Mouse (Mus musculus): ENCODE data around the gene Rpl18a. TPM values are rescaled to one million over a fixed set of nuclear protein-coding genes. Genes with fewer than 3 reads are reported as not detected.
"Not testable (repeated sequence)": the region's sequence is repeated elsewhere in the genome, so short reads cannot be mapped to it uniquely, and the experiment has no call there.

The Rpl18a gene
- polyA plus RNA-seq, 1 experiment, result 2,473 TPM

GRCm38 (mm10) chr8:70900872-70901387 is 3.7 kb upstream of the Rpl18a start:
- Histone ChIP-seq H3K36me3 (ENCODE audit: control insufficient read depth, insufficient read depth, low read length, poor library complexity, severe bottlenecking) (peaks cover 9% of the 10 kb centered on the region), H3K27ac (ENCODE audit: insufficient read depth, low read length) (no peak overlapping the region), H3K4me3 (ENCODE audit: low read depth, low read length) (no peak overlapping the region), H3K9ac (ENCODE audit: low read depth, poor library complexity, severe bottlenecking) (no peak overlapping the region), H3K4me1 (ENCODE audit: control insufficient read depth, insufficient read depth, low read length) (peaks cover 4% of the 10 kb centered on the region), H3K9me3 (replicated peaks; ENCODE audit: control insufficient read depth, insufficient read depth, low read length, poor library complexity, severe bottlenecking) (no peaks in the 10 kb centered on the region), H3K27me3 (ENCODE audit: control insufficient read depth, insufficient read depth, low read length, poor library complexity, severe bottlenecking) (no peaks in the 10 kb centered on the region)
- TF ChIP-seq EP300 (IDR thresholded peaks at IDR 0.05; ENCODE audit: insufficient read depth, low read depth, low read length), result no peak
- TF ChIP-seq CTCF (IDR thresholded peaks at IDR 0.05; ENCODE audit: low read depth, low read length), result no peak
- no peak for TF ChIP-seq POLR2A (IDR thresholded peaks at IDR 0.05; ENCODE audit: insufficient read depth, low read length)

GRCm38 (mm10) chr8:70899226-70899625 is 2.0 kb upstream of the Rpl18a start:
- no peak overlapping the region; the same call in 1 of the 2 replicates for H3K9ac ChIP-seq (ENCODE audit: low read depth, poor library complexity, severe bottlenecking)
- TF ChIP-seq CTCF (IDR thresholded peaks at IDR 0.05; ENCODE audit: low read depth, low read length), result no peak
- TF ChIP-seq EP300 (IDR thresholded peaks at IDR 0.05; ENCODE audit: insufficient read depth, low read depth, low read length), result no peak
- TF ChIP-seq POLR2A (IDR thresholded peaks at IDR 0.05; ENCODE audit: insufficient read depth, low read length), result no peak

GRCm38 (mm10) chr8:70898661-70899198 is 1.5 kb upstream of the Rpl18a start:
- Histone ChIP-seq H3K4me3 (ENCODE audit: low read depth, low read length) (peak overlapping the region; percentile 83; the same call in 1 of the 2 replicates), H3K27ac (ENCODE audit: insufficient read depth, low read length) (no peak overlapping the region), H3K9me3 (replicated peaks; ENCODE audit: control insufficient read depth, insufficient read depth, low read length, poor library complexity, severe bottlenecking) (no peaks in the 10 kb centered on the region), H3K27me3 (ENCODE audit: control insufficient read depth, insufficient read depth, low read length, poor library complexity, severe bottlenecking) (no peaks in the 10 kb centered on the region), H3K4me1 (ENCODE audit: control insufficient read depth, insufficient read depth, low read length) (peaks cover 4% of the 10 kb centered on the region), H3K9ac (ENCODE audit: low read depth, poor library complexity, severe bottlenecking) (peak overlapping the region; percentile 87), H3K36me3 (ENCODE audit: control insufficient read depth, insufficient read depth, low read length, poor library complexity, severe bottlenecking) (peaks cover 31% of the 10 kb centered on the region)
- no peak for TF ChIP-seq EP300 (IDR thresholded peaks at IDR 0.05; ENCODE audit: insufficient read depth, low read depth, low read length)
- TF ChIP-seq CTCF (IDR thresholded peaks at IDR 0.05; ENCODE audit: low read depth, low read length), result no peak
- TF ChIP-seq POLR2A (IDR thresholded peaks at IDR 0.05; ENCODE audit: insufficient read depth, low read length), result no peak

More at GRCm38 (mm10) chr8:70899226-70899625, 2.0 kb upstream of the Rpl18a start:
- Histone ChIP-seq H3K27me3 (ENCODE audit: control insufficient read depth, insufficient read depth, low read length, poor library complexity, severe bottlenecking) (no peaks in the 10 kb centered on the region), H3K27ac (ENCODE audit: insufficient read depth, low read length) (no peak overlapping the region), H3K4me3 (ENCODE audit: low read depth, low read length) (no peak overlapping the region), H3K36me3 (ENCODE audit: control insufficient read depth, insufficient read depth, low read length, poor library complexity, severe bottlenecking) (peaks cover 26% of the 10 kb centered on the region), H3K4me1 (ENCODE audit: control insufficient read depth, insufficient read depth, low read length) (peaks cover 4% of the 10 kb centered on the region), H3K9me3 (replicated peaks; ENCODE audit: control insufficient read depth, insufficient read depth, low read length, poor library complexity, severe bottlenecking) (no peaks in the 10 kb centered on the region)

DNA sequence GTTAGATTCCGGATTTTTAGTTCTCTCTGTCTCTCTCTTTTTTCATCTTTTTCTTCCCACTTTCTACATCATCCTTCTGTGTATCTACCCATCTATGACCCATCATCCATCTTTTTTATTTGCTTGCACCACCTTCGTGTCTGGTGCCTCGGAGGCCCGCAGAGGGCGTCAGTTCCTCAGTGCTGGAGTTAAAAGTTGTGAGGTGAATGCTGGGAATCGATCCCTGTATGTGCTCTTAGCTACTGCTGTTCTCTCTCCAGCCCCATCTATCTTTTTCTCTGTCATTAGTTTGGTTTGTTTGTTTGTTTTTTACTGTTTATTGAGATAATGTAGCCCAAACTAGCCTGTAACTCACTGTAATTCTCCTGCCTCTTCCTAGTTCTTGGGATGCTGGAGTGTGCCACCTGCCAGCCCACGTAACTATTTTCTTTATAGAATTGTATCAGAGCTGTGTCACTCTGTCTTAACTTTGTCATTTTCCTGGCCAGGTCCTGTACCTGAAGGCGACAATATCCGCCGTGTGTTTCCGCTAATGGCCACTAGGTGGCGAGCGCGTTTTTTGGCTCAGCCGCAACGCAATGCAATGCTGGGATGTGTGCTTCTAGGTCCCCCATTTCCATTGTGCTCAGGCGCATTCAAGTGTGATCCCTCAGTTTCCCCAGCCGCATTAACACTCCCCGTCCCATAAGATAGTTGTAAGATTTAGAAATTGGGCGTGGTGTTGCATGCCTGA is 635 bp upstream of the Rpl18a start:
- TF ChIP-seq CTCF (IDR thresholded peaks at IDR 0.05; ENCODE audit: low read depth, low read length) (peak; percentile 98), EP300 (IDR thresholded peaks at IDR 0.05; ENCODE audit: insufficient read depth, low read depth, low read length) (no peak)
- Histone ChIP-seq H3K27ac (ENCODE audit: insufficient read depth, low read length) (peak overlapping the region; percentile 75), H3K9ac (ENCODE audit: low read depth, poor library complexity, severe bottlenecking) (peak overlapping the region; percentile 87), H3K36me3 (ENCODE audit: control insufficient read depth, insufficient read depth, low read length, poor library complexity, severe bottlenecking) (peaks cover 31% of the 10 kb centered on the region), H3K27me3 (ENCODE audit: control insufficient read depth, insufficient read depth, low read length, poor library complexity, severe bottlenecking) (no peaks in the 10 kb centered on the region), H3K9me3 (replicated peaks; ENCODE audit: control insufficient read depth, insufficient read depth, low read length, poor library complexity, severe bottlenecking) (no peaks in the 10 kb centered on the region), H3K4me3 (ENCODE audit: low read depth, low read length) (peak overlapping the region; percentile 83), H3K4me1 (ENCODE audit: control insufficient read depth, insufficient read depth, low read length) (no peaks in the 10 kb centered on the region)

DNA sequence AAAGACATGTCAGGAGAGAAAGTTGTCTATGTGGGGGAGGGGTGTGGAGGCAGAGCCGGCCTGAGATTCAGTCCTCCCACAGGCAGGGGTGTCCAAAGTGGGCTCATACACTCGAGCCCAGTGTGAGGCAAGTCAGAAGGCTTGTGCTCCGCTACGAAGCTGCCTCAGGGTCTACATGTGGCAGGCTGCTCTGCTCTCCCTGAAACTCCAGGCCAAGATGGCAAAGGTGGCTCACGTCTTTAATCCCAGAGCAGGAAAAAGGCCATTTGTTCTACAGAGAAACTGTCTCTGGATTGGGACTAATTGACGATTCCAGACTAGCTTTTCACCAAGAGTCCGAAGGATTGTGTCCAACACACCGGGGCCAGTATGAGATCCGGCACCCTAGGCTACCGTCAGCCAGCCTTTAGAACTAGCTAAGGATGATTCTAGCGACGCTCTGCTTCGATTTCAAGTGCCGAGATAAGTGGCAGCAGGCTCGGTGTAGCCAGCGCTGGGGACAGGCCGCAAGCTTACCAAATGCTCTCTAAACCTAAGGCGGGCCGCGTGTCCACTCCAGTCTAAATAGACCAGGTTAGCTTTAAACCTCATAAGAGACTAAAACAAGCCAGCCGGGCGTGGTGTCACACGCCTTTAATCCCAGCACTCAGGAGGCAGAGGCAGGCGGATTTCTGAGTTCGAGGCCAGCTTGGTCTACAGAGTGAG is 744 bp downstream of the Rpl18a start:
- Histone ChIP-seq H3K4me1 (ENCODE audit: control insufficient read depth, insufficient read depth, low read length) (no peaks in the 10 kb centered on the region), H3K4me3 (ENCODE audit: low read depth, low read length) (peak overlapping the region; percentile 96), H3K27ac (ENCODE audit: insufficient read depth, low read length) (peak overlapping the region; percentile 47), H3K9ac (ENCODE audit: low read depth, poor library complexity, severe bottlenecking) (peak overlapping the region; percentile 93), H3K9me3 (replicated peaks; ENCODE audit: control insufficient read depth, insufficient read depth, low read length, poor library complexity, severe bottlenecking) (no peaks in the 10 kb centered on the region), H3K36me3 (ENCODE audit: control insufficient read depth, insufficient read depth, low read length, poor library complexity, severe bottlenecking) (peaks cover 31% of the 10 kb centered on the region), H3K27me3 (ENCODE audit: control insufficient read depth, insufficient read depth, low read length, poor library complexity, severe bottlenecking) (peaks cover 3% of the 10 kb centered on the region; the same call in 1 of the 2 replicates)
- no peak for TF ChIP-seq CTCF (IDR thresholded peaks at IDR 0.05; ENCODE audit: low read depth, low read length)
- no peak for TF ChIP-seq POLR2A (IDR thresholded peaks at IDR 0.05; ENCODE audit: insufficient read depth, low read length)
- no peak for TF ChIP-seq EP300 (IDR thresholded peaks at IDR 0.05; ENCODE audit: insufficient read depth, low read depth, low read length)

DNA sequence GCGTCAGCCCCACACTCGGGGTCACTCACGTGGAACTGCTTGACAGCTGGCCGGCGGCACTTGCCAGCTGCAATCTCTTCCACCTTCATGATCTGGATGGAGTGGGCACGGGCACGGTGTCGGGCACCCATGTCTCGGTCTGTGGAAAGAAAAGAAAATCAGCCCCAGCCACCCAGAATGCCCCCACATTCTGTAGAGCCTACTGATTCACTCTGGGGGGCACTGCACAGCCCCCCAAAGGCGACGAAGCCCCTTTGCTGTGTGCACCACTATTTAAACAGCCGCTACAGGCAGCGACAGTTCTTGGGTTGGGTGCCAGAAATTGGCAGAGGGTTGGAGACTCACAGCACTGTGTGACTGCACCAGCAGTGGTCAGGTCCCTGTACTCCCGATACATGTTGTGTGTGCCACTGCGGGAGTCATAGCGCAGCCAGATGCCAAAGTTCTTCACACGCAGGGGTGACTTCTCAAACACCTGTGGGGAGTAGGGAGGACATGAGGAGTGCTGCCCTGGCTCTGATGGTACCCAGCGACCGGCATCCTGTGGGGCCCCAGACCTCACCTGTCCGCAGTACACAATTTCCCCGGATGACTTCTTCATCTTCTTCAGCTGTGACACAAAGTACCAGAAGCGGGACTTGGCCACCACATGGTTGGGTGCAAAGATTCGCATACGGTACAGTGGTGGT is 1.5 kb downstream of the Rpl18a start:
- peak overlapping the region; percentile 93 for H3K9ac ChIP-seq (ENCODE audit: low read depth, poor library complexity, severe bottlenecking)

More for the DNA sequence above, 1.5 kb downstream of the Rpl18a start:
- Histone ChIP-seq H3K27ac (ENCODE audit: insufficient read depth, low read length) (peak overlapping the region; percentile 47), H3K4me3 (ENCODE audit: low read depth, low read length) (peak overlapping the region; percentile 96), H3K36me3 (ENCODE audit: control insufficient read depth, insufficient read depth, low read length, poor library complexity, severe bottlenecking) (peaks cover 31% of the 10 kb centered on the region)
- not testable (repeated sequence) for H3K27me3 ChIP-seq (ENCODE audit: control insufficient read depth, insufficient read depth, low read length, poor library complexity, severe bottlenecking); H3K4me1 ChIP-seq (ENCODE audit: control insufficient read depth, insufficient read depth, low read length); H3K9me3 ChIP-seq (replicated peaks; ENCODE audit: control insufficient read depth, insufficient read depth, low read length, poor library complexity, severe bottlenecking)
